Mouse (Mus musculus) bone marrow macrophage, adult 2 months (primary cell): ENCODE measurements around the gene Cd34.

Experiments
- CTCF ChIP-seq: IDR thresholded peaks from 2 replicates; pipeline ENCODE4 v1.5.1; 2012; ENCODE audit warnings: low read depth, mild to moderate bottlenecking, low read length, moderate library complexity
- POLR2A ChIP-seq: IDR thresholded peaks from 2 replicates; pipeline ENCODE4 v1.6.1; 2012; ENCODE audit warnings: mild to moderate bottlenecking, low read depth, low read length, borderline replicate concordance

DNA sequence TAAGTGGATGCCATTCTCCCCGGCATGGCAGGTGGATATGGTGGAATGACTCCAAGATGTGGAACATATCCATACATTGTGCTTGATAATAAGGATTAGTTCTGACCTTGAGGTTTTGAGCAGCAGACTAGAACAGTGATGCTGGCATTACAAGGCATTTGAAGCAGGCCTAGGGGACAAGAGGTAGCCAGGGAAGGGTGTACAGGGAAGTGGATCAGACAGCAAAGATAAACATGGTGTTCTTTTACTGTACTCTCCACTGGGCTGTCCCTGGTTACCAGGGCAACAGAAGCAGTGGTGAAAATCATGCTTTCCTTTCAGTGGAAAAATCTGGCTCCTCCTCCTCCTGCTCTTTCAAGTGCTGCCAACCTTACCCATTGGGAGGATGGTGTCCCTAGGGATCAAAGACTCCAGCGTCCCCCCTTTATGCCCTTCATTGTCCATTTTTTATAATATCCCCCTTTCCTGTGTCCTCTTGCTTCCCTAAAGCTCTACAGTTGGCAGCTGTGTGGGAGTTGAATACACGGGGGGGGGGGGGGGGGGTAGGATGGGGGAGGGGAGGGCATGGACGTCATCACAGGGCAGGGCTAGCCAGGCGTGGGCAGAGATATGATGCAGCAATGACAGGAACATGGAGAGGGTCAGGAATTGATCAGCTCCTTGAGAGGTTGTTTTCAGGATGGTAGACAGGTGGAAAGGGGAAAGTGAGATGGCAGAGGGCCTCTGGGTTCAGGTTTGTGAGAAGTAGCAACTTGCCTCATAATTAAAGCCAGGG lies 39.5 kb downstream of the Cd34 start:
- TF ChIP-seq CTCF (no peak), POLR2A (no peak)
